Mouse (Mus musculus) kidney, embryonic 14.5 days (tissue): Measurements from ENCODE around the gene Vmn2r45. TPM values are rescaled to one million over a fixed set of nuclear protein-coding genes. Genes with fewer than 3 reads are reported as not detected.
"Not testable (repeated sequence)": the region's sequence is repeated elsewhere in the genome, so short reads cannot be mapped to it uniquely, and the experiment has no call there.

Source experiments
- ATAC-seq: fragments of 200-750 bp; cut with Nextera tagmentation; 2 replicates; pipeline ENCODE4 v1.8.0; 2017; ENCODE audit warnings: moderate number of reproducible peaks, mild to moderate bottlenecking, moderate TSS enrichment, moderate library complexity; ENCODE audit not compliant: low FRiP score, low TSS enrichment
- H3K27ac ChIP-seq: fragments of 300-500 bp; sonication (generic); 2 replicates; pipeline ENCODE4 v1.5.1; 2014; ENCODE audit warnings: low read depth, mild to moderate bottlenecking, low read length, moderate library complexity, mixed read lengths
- H3K27me3 ChIP-seq: fragments of 300-500 bp; sonication (generic); 2 replicates; pipeline ENCODE4 v1.6.1; 2014; ENCODE audit warnings: mild to moderate bottlenecking, low read length; ENCODE audit not compliant: control insufficient read depth, insufficient read depth
- H3K36me3 ChIP-seq: fragments of 300-500 bp; sonication (generic); 2 replicates; pipeline ENCODE4 v1.6.1; 2014; ENCODE audit warnings: low read length, mixed read lengths; ENCODE audit not compliant: control insufficient read depth, insufficient read depth
- H3K4me1 ChIP-seq: fragments of 300-500 bp; sonication (generic); 2 replicates; pipeline ENCODE4 v1.6.1; 2014; ENCODE audit warnings: low read length, mixed read lengths; ENCODE audit not compliant: control insufficient read depth, insufficient read depth
- H3K4me2 ChIP-seq: fragments of 300-500 bp; sonication (generic); replicated peaks from 2 replicates; pipeline ENCODE4 v1.6.1; 2014; ENCODE audit warnings: low read depth, mild to moderate bottlenecking, low read length
- H3K4me3 ChIP-seq: fragments of 300-500 bp; sonication (generic); 2 replicates; pipeline ENCODE4 v1.5.1; 2014; ENCODE audit warnings: mild to moderate bottlenecking, low read length
- H3K9ac ChIP-seq: fragments of 300-500 bp; sonication (generic); 2 replicates; pipeline ENCODE4 v1.6.1; 2014; ENCODE audit warnings: low read depth, mild to moderate bottlenecking, low read length, moderate library complexity
- H3K9me3 ChIP-seq: fragments of 300-500 bp; sonication (generic); 2 replicates; pipeline ENCODE4 v1.6.1; 2016; ENCODE audit warnings: low read length; ENCODE audit not compliant: control insufficient read depth
- WGBS: fragments of 180-500 bp; shearing (Covaris S2); extraction: QIAGEN DNeasy Blood & Tissue Kit; methylation state at CpG from one replicate; pipeline ENCODE4 v1.1.7; 2014; 5-methylcytosine and 5-hydroxymethylcytosine counted together
- polyA plus RNA-seq: library from polyadenylated mRNA; unstranded; fragments of >200 nt; fragmentation: Nextera tagmentation; extraction: Ambion mirVana; gene quantifications from 2 replicates; pipeline ENCODE4 v1.2.1, GENCODE M21; 2014

The Vmn2r45 gene
- polyA plus RNA-seq: not detected in 2 replicates

- not testable (repeated sequence) for H3K4me1 ChIP-seq, H3K4me3 ChIP-seq, H3K27ac ChIP-seq, H3K4me2 ChIP-seq, H3K27me3 ChIP-seq, ATAC-seq, H3K9me3 ChIP-seq, H3K36me3 ChIP-seq, H3K9ac ChIP-seq
- 68% methylated on average over 1 of the region's 2 CpGs for WGBS
These were observed at the start of gene Vmn2r45 for GRCm38 (mm10) chr7:8488975-8489374. Gene Vmn2r45, minus strand, starts transcription at chr7:8489075.

Other genes with a start within 250 kb of the Vmn2r45 start
- gene Vmn2r43, start 228.5 kb downstream of the Vmn2r45 start, polyA plus RNA-seq: not detected in 2 replicates
- not detected in 2 replicates for gene Vmn2r44, start 105.7 kb downstream of the Vmn2r45 start, polyA plus RNA-seq